In the genomic region with DNA sequence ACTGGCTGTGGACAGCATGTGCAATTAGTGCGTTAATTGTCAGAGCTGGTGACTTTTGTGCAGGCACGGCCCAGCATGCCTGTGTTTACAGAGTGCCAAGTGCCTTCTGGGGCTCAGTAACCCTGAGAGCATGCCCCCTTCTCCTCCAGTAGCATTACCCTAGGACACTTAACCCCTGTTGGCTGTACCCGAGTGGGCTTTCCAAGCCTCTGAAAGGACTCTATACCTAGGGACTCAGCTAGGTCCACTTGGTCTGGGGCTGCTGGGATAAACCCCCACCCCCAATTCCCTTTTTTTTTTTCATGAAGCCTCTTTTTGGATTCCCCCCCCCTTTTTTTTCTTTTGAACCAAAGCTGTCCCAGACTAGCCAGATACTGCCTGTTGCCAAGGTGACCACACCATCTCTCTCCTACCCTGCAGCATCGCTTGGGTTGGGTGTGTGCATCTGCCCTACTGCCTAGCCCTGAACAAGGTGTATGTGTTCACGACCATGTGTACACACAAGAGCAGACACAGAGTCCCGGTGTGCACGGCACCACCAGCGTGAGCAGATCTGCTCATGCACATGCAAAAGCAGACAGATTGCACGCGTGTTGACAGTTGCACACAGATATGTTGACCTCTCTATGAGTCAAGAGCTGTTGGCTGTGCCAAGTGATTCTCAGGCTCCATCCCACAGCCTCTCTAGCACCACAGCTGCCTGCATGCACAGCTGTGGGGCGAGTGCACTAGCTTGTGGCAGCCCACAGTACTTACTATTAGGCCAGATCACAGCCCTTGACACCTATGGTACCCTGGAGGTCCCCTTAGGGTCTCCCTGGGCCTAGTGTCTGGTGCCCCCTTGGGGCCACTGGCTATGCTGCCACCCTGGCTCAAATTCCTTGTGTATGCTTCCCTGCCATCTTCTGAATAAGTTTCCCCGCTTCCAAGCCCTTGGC, we compare ENCODE assay signal across 9 mouse cellular contexts. TPM values are rescaled to one million over a fixed set of nuclear protein-coding genes. Genes with fewer than 3 reads are reported as not detected.
DNase-seq lines count a peak whose midpoint lies in the region; ATAC-seq and TF ChIP-seq lines count a peak whose summit lies in the region.
"Had no signal": no experiment of that assay in that cellular context is flagged by ENCODE, and none has a peak within 500 bp of the region (broad histone marks: within the 10 kb centered on the region; RNA-seq: fewer than 3 reads in every experiment).

No protein-coding gene starts in this region.

- no peak overlapping the region for H3K27ac ChIP-seq in left cerebral cortex, adult 2 months
- no peak overlapping the region for H3K27ac ChIP-seq in liver, postnatal 0 days (ENCODE audit: low read depth)
- H3K27ac ChIP-seq: embryonic facial prominence, embryonic 12.5 days had no signal

- no peak for DNase-seq in left cerebral cortex, adult 2 months (ENCODE audit: extremely low spot score in 1 of 2, low spot score in 2 of 2)
- no peak for DNase-seq in left cerebral cortex, postnatal 25 days (ENCODE audit: low spot score in 2 of 2)
- DNase-seq in R1 (ENCODE audit: low read depth, low spot score), result peak; percentile 51
- DNase-seq in forelimb bud, embryonic 11.5 days (ENCODE audit: low read depth, low spot score), result peak; percentile 41
- DNase-seq in liver, postnatal 0 days, result no peak
- DNase-seq in adrenal gland, postnatal 25 days, result no peak
- DNase-seq in layer of hippocampus, adult 9-10 months (ENCODE audit: low spot score), result no peak

- H3K27me3 ChIP-seq in liver, postnatal 0 days (ENCODE audit: insufficient read depth, low read length), result no peaks in the 10 kb centered on the region

- 0 out of 2 replicates have a peak, but pooled peaks cover 2% of the 10 kb centered on the region for H3K4me1 ChIP-seq in liver, postnatal 0 days (ENCODE audit: insufficient read depth)

- no peaks in the 10 kb centered on the region for H3K36me3 ChIP-seq in liver, postnatal 0 days (replicated peaks; ENCODE audit: insufficient read depth, low read length)
- H3K36me3 ChIP-seq: embryonic facial prominence, embryonic 12.5 days had no signal

- no peak overlapping the region for H3K9ac ChIP-seq in liver, postnatal 0 days (replicated peaks)
- H3K9ac ChIP-seq: embryonic facial prominence, embryonic 12.5 days had no signal

- no peak overlapping the region for H3K4me2 ChIP-seq in liver, postnatal 0 days (ENCODE audit: low read depth, low read length)
- H3K4me2 ChIP-seq: embryonic facial prominence, embryonic 12.5 days had no signal

- 61% methylated on average over 12 of the region's 12 CpGs for WGBS in liver, postnatal 0 days (ENCODE audit: insufficient replicate concordance)

- no peak for TF ChIP-seq EP300 in liver, postnatal 0 days (IDR thresholded peaks at IDR 0.05; ENCODE audit: low read depth)

- intact Hi-C loops in left cerebral cortex, adult 2 months (cut with DNase I), result loop anchor here (1.0 to 5.0 kb wide), 3 partner anchors 49 to 89 kb away; no protein-coding TSS in a partner anchor
- intact Hi-C loops in left cerebral cortex, postnatal 25 days (cut with DNase I), result loop anchor here (1.0 to 5.0 kb wide), 4 partner anchors 49 to 579 kb away; no protein-coding TSS in a partner anchor

- peak; percentile 56 for TF ChIP-seq CTCF in left cerebral cortex, adult 2 months (IDR thresholded peaks at IDR 0.05)
- peak; percentile 62 for TF ChIP-seq CTCF in liver, postnatal 0 days (IDR thresholded peaks at IDR 0.05; ENCODE audit: low read depth)

- ATAC-seq in liver, postnatal 0 days, result no peak
- ATAC-seq in erythroblast, adult 5-6 weeks (replicated peaks; ENCODE audit: low FRiP score, poor library complexity, severe bottlenecking), result no peak

- H3K9me3 ChIP-seq in liver, postnatal 0 days (ENCODE audit: low read length), result no peaks in the 10 kb centered on the region
- H3K9me3 ChIP-seq: embryonic facial prominence, embryonic 12.5 days had no signal

- H3K4me3 ChIP-seq in left cerebral cortex, adult 2 months, result no peak overlapping the region
- H3K4me3 ChIP-seq in liver, postnatal 0 days (ENCODE audit: low read depth, low read length), result no peak overlapping the region
- H3K4me3 ChIP-seq: embryonic facial prominence, embryonic 12.5 days had no signal

RNA-seq across cellular contexts. Expression of gene Kcnj12, which starts 21.0 kb away (rescaled TPM):
- 10 to 100 TPM; 19.0 to 19.2 TPM for total RNA-seq in left cerebral cortex, adult 2 months (2021)
- 10 to 100 TPM; 17.4 to 19.6 TPM for total RNA-seq in left cerebral cortex, postnatal 25 days (2021)
- polyA plus RNA-seq in liver, postnatal 0 days (2015; fragmentation: Nextera tagmentation; extraction: Ambion mirVana), result 0.18 TPM in 1 of 2 replicates, not detected in the other
- total RNA-seq in erythroblast, adult 5-6 weeks (2015; ENCODE audit: low replicate concordance), result not detected in 2 replicates
- total RNA-seq in erythroblast, adult 5-6 weeks (2017; ENCODE audit: low replicate concordance), result not detected in 2 replicates
- 2.2 TPM in 2 replicates for total RNA-seq in adrenal gland, postnatal 25 days (2021)

Comparison
In these comparisons a context has a peak if more than half of its experiments do, and no peak if none do; other contexts are left out.
1. DNase-seq: peak in R1 (single experiment) and forelimb bud, embryonic 11.5 days (single experiment); none in left cerebral cortex, adult 2 months (0 of 2), left cerebral cortex, postnatal 25 days (0 of 2), liver, postnatal 0 days (single experiment), adrenal gland, postnatal 25 days (single experiment) and layer of hippocampus, adult 9-10 months (single experiment).